Mouse (Mus musculus): Measurements from ENCODE around the gene Mettl24.
"Not testable (repeated sequence)": the region's sequence is repeated elsewhere in the genome, so short reads cannot be mapped to it uniquely, and the experiment has no call there.

Mettl24 gene

DNA sequence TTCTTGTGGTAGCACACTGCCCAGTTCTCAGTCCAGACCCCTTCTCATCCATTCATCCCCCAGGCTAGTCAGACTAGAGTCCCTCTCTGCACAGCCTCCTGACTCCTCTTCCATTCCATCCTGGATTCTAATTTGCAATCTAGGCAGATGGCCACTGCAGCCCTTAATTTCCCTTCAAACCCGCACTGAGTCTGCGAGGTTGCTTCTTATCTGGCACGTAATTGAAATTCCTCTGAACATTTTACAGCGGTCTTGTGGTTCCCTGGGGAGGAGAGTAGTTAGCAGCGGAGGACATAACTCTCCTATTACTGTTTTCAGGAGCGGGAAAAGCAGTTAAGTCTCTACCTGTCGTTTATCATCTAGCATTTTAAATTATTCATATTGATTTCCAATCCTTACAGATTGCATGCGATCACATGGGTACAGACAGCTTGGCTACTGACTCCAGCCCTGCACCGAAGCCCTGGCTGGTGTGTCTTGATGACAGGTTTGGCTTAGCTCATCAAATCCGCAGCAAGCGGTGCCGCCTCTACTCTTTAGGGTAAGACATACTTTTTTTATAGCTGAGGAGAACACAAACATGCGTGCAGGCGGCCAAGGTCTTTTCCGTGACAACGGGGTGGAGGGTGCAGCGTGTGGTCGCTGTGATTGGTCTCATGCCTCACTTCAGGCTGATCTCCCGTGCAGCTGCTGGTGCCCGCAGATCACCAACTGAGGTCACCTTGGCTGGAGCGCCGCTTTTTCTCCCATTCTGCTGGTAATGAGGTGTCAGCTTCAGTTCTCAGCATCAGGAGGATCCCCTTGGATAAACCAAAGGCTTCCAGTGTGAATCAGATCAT is 54.4 kb downstream of the Mettl24 start:
- no peak for DNase-seq (ENCODE audit: low read depth)

DNA sequence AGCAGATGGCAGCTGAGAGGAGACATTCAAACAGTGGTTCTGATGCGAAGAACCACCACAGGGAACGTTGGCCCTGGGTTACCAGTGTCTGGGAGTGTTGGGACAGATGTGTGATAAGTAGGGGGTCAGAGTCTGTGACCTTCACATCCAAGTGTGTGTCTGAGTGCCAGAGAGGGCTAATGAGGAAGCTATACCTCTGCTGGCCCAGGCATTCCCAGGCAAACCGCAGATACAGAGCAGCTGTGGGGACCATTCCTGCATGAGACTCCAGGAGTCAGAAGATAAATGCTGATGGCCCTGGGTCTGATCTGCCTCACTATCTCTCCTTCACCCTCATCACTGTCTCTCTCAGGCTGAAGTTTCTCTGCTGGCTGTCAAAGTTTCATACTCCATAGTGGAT is 57.6 kb downstream of the Mettl24 start:
- DNase-seq (ENCODE audit: low read depth) = no peak

DNA sequence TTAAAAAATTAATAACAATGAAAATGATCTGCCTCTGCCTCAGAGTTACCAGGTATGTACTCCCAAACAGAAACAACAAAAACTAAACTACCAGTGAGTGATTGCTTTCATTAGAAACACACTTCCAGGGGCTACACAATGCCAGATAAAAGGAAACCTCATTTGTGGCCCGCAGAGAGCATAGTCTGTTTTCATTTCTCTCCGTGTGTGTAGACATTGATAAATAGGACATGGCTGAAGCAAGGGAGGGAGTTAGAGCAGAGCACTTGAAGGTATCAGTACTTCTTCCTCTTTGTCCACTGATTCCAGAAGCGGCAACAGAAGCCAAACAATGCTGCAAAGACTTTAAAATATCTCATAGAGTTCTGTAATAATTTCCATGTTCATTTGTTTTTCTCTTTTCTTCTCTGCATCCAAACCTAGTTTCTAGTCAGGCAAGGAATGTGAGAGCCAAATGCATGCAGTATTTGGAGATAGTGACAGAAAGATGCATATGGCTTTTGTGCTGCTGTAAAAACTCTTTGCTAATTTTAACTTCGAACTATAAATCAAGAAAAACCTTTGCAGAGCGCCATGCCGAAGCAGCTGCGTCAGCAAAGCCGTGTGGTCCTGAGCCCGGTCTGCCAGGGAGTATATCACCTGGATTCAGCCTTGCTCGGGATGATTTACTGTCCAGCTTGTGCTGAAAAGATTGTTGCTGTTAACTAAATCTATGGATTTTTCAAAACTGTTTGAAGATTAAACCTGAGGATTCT is 67.4 kb downstream of the Mettl24 start:
- no peak for DNase-seq (ENCODE audit: low read depth)

GRCm38 (mm10) chr10:40751157-40751556 is 68.1 kb downstream of the Mettl24 start:
- DNase-seq (ENCODE audit: low read depth) = no peak

- DNase-seq (ENCODE audit: low read depth) = no peak
Observed at GRCm38 (mm10) chr10:40753036-40753435, 70.0 kb downstream of the Mettl24 start.

DNA sequence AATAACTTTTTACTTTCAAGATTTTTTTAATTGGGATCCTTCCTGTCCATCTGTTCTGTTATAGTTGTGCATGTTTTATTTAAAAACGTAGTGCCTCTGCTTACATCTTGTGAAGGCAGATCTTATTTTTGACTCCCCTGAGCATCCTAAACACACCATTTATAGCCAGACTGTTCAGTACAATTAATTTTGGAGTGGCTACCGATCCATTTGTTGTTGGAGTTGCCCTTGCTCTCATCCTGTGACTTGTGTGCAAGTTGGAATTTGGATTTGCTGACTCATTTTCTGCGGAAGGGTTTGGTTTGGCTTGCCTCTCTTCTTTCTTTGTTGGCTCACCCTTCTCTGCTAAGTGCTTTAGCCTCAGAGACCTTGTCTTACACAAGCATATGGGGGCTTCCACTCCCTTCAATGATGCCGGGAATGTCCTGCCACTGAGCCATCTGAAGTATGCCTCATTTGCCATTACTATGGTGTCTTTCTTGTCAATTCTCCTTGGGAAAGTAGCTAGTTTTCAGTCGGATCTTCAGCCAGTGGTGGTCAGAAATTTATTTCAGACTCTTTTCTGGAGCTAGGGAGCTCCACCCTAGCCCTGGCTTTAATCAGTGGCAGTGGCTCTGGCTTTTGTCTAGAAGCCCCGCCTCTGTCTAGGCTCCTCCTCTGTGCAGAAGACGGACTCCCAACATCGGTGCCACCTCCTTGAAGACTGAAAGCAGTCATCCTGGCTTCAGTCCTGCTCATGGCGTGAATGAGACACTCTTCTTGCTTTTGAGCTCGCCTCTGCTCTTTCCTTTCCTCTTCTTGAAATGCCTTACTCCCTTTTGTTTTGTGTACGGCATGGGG is 75.3 kb downstream of the Mettl24 start:
- no peak for DNase-seq (ENCODE audit: low read depth)

DNA sequence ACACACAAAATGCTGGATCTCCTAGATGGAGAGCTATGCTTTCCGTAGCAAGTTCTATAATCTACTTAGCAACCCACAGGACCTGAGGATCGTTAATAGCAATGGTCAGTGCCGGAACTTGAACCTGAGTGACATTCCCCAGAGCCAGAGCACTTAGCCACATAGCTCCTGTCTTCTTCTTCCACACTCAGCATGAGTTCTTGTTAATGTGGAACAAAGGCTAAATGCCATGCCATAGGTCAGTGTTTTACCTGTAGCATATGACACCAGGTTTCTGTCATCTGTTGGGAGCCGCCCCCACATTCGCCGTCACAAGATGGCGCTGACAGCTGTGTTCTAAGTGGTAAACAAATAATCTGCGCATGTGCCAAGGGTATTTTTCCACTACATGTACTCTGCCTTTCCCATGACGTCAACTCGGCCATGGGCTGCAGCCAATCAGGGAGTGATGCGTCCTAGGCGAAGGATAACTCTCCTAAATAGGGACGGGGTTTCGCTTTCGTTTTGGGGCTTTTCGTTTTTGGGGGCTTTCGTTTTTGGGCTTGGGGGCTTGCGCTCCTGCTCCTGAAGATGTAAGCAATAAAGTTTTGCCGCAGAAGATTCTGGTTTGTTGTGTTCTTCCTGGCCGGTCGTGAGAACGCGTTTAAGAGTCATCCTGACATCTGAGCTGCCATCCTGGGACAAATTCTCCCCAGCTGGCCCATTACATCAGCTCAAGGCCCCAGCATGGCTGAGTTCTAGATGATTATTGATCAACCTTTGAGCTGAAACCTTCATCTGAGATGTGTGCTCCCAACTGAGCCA is 76.5 kb downstream of the Mettl24 start:
- DNase-seq (ENCODE audit: low read depth) = not testable (repeated sequence)

DNA sequence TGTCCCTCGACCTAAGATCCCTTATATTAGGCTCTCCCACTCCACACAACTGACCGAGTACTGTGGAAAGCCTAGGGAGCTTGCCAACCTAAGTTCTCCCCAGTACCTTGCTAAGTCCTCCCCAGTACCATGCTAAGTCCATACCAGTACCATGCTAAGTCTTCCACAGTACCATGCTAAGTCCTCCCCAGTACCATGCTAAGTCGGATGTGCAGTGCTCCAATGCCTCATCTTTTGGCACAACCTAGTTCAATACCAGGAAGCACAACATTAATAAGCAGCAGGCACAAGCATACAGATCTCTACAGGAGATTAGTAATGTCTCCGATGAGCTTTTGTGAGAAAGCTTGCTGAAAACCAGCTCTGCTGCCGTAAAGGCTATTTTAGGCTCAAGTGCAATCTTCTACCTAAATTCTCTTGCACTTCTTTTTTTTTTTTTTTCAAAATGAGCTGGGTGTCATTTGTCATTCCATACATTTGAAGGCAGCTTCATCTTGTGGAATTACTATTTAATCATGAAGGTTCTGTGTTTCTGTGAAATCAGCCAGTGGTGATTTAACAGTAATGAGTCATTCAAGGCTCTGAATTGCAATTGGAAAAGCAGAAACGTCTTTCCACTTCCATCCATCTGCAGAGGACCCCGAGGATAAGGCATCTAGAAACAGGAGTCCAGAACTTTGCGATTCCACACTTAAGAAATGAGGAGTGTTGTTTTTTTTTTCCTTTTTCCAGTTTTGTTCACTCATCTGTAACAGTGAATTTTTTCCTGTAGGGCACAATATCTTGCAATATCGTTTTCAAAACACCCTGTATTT is 77.3 kb downstream of the Mettl24 start:
- no peak for DNase-seq (ENCODE audit: low read depth)

DNA sequence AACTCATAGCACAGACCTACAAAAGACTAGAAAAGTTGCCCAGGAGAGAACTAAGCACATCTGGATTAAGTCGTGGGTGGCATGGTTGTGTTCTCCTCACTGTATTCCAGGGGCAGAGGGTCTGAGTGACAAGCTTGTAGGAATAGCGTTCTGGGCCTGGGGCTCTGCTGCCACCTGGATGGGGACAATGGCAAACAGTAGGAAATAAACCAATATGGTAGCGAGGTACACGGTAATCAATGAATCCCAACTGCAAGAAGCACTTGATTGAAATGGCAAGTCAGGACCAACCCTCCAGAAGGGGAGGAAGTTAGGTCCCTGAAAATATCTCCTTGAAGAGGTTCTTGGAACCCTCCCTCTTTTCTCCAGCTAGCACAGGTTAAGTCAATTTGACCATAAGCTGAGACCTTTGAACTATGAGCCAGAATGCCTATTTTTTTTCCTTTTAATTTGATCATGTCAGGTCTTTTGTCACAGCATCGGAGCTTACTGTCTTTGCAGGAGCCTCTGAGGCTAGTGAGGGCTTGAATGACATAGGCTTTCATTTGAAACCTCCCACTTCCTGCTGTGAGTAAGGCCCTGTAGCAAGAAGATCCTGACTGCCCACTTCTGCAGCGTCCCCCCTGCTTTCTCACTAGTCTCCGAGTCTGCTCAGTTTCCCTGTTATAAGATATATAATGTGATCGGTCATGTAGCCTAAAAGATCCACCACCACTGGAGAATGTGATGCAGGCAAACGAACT is 78.1 kb downstream of the Mettl24 start:
- DNase-seq (ENCODE audit: low read depth) = no peak

DNA sequence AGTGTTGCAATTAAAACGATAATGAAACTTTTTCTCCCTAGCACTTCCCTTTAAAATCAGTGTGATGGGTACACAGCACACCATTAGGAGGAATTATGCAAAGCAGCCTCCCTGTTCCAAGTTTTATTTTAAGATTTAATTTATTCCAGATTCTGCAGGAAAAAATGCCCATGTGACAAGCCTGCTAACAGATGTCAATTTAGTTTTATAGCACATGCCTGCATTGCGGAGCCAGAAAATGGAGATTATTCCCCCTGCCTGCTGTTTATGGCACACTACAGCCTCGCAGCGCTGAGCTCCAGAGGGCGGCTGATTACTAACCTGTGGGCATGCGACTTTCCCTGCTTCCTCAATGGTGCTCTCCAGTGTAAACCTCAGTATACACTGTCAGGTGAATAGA is 79.5 kb downstream of the Mettl24 start:
- DNase-seq (ENCODE audit: low read depth) = no peak

DNA sequence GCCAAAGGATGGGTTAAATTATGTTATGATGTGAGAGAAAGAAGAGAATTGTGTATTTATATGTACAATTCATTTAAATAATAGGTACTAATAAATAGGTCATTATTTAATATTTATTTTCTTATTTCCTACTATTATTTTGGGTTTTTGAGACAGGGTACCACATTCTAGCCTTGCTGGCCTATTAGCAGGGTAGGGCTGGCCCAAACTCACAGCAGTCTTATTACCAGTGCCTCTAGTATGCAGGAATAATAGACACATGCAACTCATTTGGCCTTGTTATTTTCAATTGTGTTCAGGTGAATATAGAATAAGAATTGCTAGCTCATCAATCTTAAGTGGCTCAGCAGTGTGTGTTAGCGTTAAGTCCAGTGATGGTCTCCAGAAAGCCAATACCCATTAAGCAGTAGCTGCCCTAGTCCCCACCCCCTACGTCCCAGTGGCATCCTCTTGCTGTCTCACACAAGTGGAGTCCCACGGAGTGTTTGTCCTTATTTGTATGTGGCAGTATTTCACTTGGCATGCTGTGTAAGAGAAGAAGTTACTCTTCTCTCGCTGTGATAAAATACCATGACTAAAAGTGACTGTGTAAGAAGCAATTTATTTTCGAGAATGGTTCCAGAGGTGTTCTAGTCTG is 80.1 kb downstream of the Mettl24 start:
- no peak for DNase-seq (ENCODE audit: low read depth)

GRCm38 (mm10) chr10:40772266-40772665 is 89.2 kb downstream of the Mettl24 start:
- DNase-seq (ENCODE audit: low read depth) = no peak

GRCm38 (mm10) chr10:40775151-40775550 is 92.1 kb downstream of the Mettl24 start:
- no peak for DNase-seq (ENCODE audit: low read depth)

GRCm38 (mm10) chr10:40775655-40776054 is 92.6 kb downstream of the Mettl24 start:
- DNase-seq (ENCODE audit: low read depth) = no peak

- DNase-seq (ENCODE audit: low read depth) = no peak
Observed at GRCm38 (mm10) chr10:40777171-40777570, 94.1 kb downstream of the Mettl24 start.

DNA sequence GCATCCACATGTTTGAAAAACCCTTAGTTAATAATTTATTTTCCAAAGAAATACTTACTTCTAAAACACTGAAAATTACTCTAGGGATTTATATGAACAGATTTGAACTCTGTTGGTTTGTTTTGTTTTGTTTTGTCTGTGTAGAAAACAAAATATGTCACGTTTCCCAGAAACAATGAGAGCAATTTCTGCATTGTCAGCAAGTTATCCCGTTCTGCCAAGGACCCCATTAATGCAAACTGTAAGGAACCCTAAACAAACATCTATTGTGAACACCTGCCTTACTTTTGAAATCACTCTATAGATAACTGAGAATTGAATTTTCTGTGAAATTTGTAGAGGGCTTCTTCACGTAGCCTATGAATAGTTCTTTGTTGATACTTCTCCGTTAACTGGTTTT is 95.4 kb downstream of the Mettl24 start:
- DNase-seq (ENCODE audit: low read depth) = no peak

- no peak for DNase-seq (ENCODE audit: low read depth)
Observed at GRCm38 (mm10) chr10:40790406-40790805, 107.3 kb downstream of the Mettl24 start.

- no peak for DNase-seq (ENCODE audit: low read depth)
Observed at GRCm38 (mm10) chr10:40792115-40792514, 109.0 kb downstream of the Mettl24 start.

DNA sequence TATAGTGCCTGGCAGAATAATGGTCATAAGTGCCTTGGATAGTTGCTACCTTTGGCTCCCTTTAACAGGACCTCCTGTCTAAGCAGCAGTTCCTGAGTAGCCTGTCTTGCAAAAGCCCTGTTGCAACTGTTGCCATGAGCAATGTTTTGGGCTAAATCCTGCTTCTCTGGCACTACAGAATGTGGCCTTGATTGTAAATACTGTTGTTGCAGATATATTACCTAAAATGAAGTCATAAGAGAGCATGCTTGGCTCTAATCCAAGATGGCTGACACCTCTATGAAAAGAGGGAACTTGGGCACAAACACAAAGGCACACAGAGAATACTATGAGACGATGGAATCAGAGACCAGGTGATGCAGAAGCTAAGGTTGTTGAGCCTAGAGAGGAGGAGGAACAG is 122.1 kb downstream of the Mettl24 start:
- no peak for DNase-seq (ENCODE audit: low read depth)

DNA sequence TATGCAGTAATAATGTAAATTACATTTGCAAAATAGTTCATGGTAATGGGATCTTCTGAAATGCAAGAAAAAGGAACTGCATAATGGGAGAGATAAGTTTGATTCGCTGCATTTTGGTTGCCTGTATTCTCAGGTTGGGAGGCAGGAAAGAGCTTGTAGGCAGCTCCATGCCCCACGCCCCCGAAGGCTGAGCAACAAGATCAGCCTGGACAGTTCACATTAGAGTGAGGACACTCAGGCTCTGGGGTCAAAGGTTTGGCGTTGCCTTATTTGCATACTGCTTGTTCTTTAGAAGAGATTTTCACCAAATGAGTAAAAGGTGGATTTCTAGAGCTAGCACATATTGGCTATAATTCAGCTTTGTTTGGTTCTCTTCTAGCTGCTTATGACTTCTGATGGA is 123.1 kb downstream of the Mettl24 start:
- DNase-seq (ENCODE audit: low read depth) = no peak
